Mouse (Mus musculus) neural tube, embryonic 10.5 days (tissue): ENCODE results near the gene Susd4.

ENCODE experiments used
- DNase-seq: peaks from one replicate; pipeline ENCODE4 v3.0.0-alpha.2; 2017; ENCODE audit warnings: low spot score; ENCODE audit errors: extremely low spot score

Gene Susd4

GRCm38 (mm10) chr1:182914121-182914908 lies 150.7 kb downstream of the Susd4 start:
- DNase-seq = no peak

- no peak for DNase-seq
Observed at GRCm38 (mm10) chr1:182916166-182916565, 152.5 kb downstream of the Susd4 start.

DNA sequence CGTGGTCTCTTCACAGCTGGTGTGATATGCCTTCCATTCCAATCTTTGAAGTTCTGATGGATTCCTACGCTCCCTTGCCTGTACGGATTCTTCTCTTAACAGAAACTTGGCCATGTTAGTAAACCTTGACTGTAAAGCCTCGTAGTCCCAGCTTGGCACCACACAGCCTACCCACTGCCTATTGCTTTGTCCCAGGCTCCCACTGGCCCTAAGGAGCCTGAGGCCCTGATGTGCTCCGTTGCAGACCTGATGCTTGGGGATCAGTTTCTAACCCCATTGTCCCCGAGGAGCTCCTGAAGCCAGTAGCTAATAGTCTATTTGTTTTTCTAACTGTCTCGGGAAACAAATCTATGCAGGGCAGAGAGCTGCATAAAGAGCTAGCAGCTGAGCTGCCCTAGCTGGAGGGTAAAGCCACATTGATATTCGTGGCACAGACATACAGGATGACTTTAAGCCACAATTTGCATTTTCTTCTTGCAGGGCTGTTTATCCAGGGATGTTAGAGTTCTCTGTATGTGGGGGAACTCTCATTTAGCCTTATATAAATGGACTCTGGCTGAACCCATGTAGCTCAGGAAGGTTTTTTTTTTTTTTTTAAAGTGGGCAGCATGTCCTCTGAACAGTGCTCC lies 155.2 kb downstream of the Susd4 start:
- DNase-seq = no peak

- no peak for DNase-seq
Observed at GRCm38 (mm10) chr1:182922824-182923223, 159.2 kb downstream of the Susd4 start.

GRCm38 (mm10) chr1:182926465-182926864 lies 162.8 kb downstream of the Susd4 start:
- DNase-seq = no peak

- DNase-seq = no peak
Observed at GRCm38 (mm10) chr1:182927878-182928851, 164.5 kb downstream of the Susd4 start.

DNA sequence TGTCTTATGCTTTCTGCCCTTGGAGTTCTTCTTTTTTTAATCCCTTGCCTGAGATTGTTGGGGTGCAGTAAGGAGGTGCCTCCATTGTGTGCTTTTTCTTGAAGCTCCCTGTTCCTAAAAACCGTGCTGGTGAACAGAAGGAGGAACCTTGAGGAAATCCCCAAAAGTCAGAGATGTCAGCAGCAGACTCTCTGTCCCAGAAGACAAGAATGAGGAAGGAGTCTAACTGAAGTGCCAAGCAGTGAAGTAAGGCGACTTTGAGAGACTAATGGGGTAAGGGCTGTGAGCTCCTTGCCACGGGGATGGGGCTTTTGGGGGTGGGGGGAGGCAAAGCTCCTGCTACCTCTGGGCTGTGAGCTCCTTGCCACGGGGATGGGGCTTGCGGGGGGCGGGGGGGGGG lies 171.8 kb downstream of the Susd4 start:
- DNase-seq = no peak

DNA sequence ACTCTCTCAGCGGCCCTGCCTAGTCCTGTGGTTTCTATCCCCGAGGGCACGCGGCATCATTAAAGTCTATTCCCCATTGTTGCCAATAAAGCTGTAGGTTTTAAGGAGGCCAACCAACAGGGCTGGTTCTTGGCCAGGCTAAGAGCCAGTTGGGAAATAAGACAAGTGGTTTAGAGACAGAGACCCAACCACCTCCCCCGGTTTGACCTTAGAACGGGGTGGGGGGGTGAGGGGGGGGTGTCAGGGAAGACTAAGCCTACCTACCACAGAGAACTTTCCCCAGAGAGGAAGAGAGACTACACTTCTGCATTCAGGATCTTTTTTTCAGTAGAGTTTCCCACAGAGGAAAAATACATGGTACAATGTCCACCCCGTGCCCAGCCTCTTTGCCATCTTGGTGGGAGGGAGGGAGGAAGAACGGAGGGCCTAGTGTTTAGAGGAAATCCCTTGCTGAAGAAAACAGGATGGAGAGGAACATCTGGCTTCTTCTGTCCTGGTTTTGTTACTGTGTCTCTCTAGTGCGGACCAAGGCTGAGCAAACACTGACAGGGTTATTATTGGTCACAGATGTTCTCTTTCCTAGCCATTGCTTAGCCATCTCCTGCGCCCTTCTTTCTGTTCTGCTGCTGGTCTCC lies 173.9 kb downstream of the Susd4 start:
- no peak for DNase-seq

- DNase-seq = no peak
Observed at GRCm38 (mm10) chr1:182941921-182942320, 178.3 kb downstream of the Susd4 start.

- DNase-seq = no peak
Observed at GRCm38 (mm10) chr1:182943911-182944310, 180.3 kb downstream of the Susd4 start.

DNA sequence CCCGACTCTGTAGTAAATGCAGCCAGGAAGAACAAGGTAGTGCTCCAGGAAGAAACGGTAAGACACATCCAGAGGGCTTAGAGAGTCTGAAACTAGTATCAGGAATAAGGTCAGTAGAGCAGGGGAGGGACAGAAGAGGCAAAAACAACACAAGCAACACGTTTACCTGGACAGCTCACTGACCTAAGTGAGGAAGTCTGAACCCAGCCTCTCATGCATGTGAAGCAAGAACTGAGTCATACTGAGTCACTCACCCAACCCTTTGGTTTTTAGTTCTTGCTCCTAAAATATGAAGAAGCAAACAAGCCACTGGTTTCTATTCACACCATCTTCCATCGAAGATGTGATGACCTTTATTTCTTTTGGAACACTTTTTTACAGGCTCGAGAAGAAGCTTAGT lies 181.0 kb downstream of the Susd4 start:
- no peak for DNase-seq

DNA sequence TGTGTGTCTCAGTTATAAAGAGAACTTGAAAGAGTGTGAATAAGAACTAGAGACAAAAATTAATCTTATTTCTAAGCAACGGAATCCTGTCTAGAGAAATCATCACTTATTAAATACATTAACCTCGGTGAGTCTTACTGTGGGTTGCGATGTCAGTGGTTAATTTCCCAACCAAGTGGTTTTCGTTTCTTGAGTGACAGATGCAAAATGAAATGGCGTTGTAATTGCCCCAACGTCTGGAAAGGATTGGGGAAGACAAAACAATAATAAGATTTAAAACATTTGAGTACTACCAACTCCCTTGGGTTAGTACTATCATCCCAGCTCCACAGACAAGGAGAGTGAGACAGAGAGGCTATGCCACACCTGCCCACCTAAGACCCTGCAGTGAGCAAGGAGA lies 181.9 kb downstream of the Susd4 start:
- no peak for DNase-seq
